ENCODE assay signal across 21 mouse cellular contexts in the genomic region with DNA sequence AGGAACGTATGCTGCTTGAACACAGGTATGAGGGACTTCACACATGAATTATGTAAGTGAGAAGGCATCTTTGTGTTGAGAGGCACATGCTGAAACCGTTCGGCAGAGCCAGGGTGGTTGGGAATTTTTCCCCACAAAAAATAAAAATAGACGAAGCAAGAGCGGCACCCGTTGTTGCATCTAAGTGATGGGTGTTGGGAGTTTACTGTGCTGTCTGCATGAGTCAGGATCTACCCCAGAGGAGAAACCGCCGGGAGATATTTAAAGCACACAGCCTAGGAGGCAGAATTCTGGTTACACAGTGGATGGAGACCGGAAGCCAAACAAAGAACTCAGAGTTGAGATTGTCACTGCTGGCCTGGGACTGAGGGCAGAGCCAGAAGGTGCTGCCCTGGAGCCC. TPM values are rescaled to one million over a fixed set of nuclear protein-coding genes. Genes with fewer than 3 reads are reported as not detected.
DNase-seq lines count a peak whose midpoint lies in the region; ATAC-seq and TF ChIP-seq lines count a peak whose summit lies in the region.
"Had no signal": no experiment of that assay in that cellular context is flagged by ENCODE, and none has a peak within 500 bp of the region (broad histone marks: within the 10 kb centered on the region; RNA-seq: fewer than 3 reads in every experiment).

No protein-coding gene starts in this region.

- no peak overlapping the region for H3K4me3 ChIP-seq in olfactory bulb, adult 2 months (ENCODE audit: insufficient read depth, low read depth, low read length)
- no peak overlapping the region for H3K4me3 ChIP-seq in liver, embryonic 12.5 days
- H3K4me3 ChIP-seq: forebrain, embryonic 15.5 days; heart, embryonic 10.5 days had no signal

- ATAC-seq in liver, embryonic 12.5 days = no peak
- ATAC-seq: activated CD4-positive, CD25-positive, alpha-beta regulatory T cell, adult 4 months; forebrain, embryonic 15.5 days; intestine, postnatal 0 days; midbrain, embryonic 16.5 days; Patski had no signal

- TF ChIP-seq CTCF in olfactory bulb, adult 2 months (IDR thresholded peaks at IDR 0.05; ENCODE audit: insufficient read depth, low read depth, low read length) = no peak

- 27% methylated on average over 9 of the region's 9 CpGs for WGBS in olfactory bulb, adult 2 months
- 71% methylated on average over 9 of the region's 9 CpGs for WGBS in liver, embryonic 12.5 days (ENCODE audit: insufficient replicate concordance)

- no peak for TF ChIP-seq POLR2A in olfactory bulb, adult 2 months (IDR thresholded peaks at IDR 0.05; ENCODE audit: insufficient read depth, low read depth, low read length)

- peaks cover 30% of the 10 kb centered on the region for H3K4me1 ChIP-seq in olfactory bulb, adult 2 months (ENCODE audit: control insufficient read depth, insufficient read depth, low read length)
- H3K4me1 ChIP-seq in liver, embryonic 12.5 days = no peaks in the 10 kb centered on the region

- no peak overlapping the region for H3K9ac ChIP-seq in liver, embryonic 12.5 days
- H3K9ac ChIP-seq: forebrain, embryonic 15.5 days; hindbrain, embryonic 14.5 days had no signal

- H3K27ac ChIP-seq in olfactory bulb, adult 2 months (ENCODE audit: insufficient read depth, low read depth, low read length) = peak overlapping the region; percentile 91
- H3K27ac ChIP-seq in liver, embryonic 12.5 days = no peak overlapping the region
- H3K27ac ChIP-seq: forebrain, embryonic 15.5 days; heart, embryonic 10.5 days; hindbrain, embryonic 14.5 days had no signal

- no peak overlapping the region for H3K4me2 ChIP-seq in liver, embryonic 12.5 days
- H3K4me2 ChIP-seq: forebrain, embryonic 15.5 days; hindbrain, embryonic 14.5 days had no signal

- DNase-seq in heart, adult 11 months = peak; percentile 66
- no peak for DNase-seq in heart, postnatal 4 days
- peak; percentile 13 for DNase-seq in lung, postnatal 36 days
- no peak for DNase-seq in lung, postnatal 25 days (ENCODE audit: low spot score)
- peak; percentile 57 to 79 for DNase-seq in frontal cortex, postnatal 36 days (ENCODE audit: low spot score in 2 of 2)
- DNase-seq in c-Kit-positive CD71-positive TER-119-positive erythroid progenitor cells, embryonic 14.5 days (ENCODE audit: low spot score) = no peak
- DNase-seq: adrenal gland, postnatal 36 days; embryo, embryonic 11 days; gastrocnemius, postnatal 36 days; heart, postnatal 10 days; lung, adult 2 months; thymus, postnatal 36 days had no signal

- H3K9me3 ChIP-seq in liver, embryonic 12.5 days (replicated peaks) = no peaks in the 10 kb centered on the region
- H3K9me3 ChIP-seq: forebrain, embryonic 15.5 days; heart, embryonic 10.5 days had no signal

- no peaks in the 10 kb centered on the region for H3K27me3 ChIP-seq in liver, embryonic 12.5 days (replicated peaks)
- H3K27me3 ChIP-seq: forebrain, embryonic 15.5 days; Patski had no signal

- H3K36me3 ChIP-seq in liver, embryonic 12.5 days = no peaks in the 10 kb centered on the region
- H3K36me3 ChIP-seq: forebrain, embryonic 15.5 days; heart, embryonic 10.5 days had no signal

RNA-seq across cellular contexts. Expression of a gene that starts 21.9 kb away (rescaled TPM):
- total RNA-seq in heart, postnatal 4 days (2021) = 1 to 10 TPM; 7.3 to 8.3 TPM
- polyA plus RNA-seq in olfactory bulb, adult 2 months (2012; ENCODE audit: insufficient read depth, insufficient read length, low replicate concordance, missing spikeins) = not detected in 2 replicates
- polyA plus RNA-seq in liver, embryonic 12.5 days (2016; fragmentation: Nextera tagmentation; extraction: Ambion mirVana) = 4.8 and 5.4 TPM in 2 replicates

RNA-seq across cellular contexts. Expression of a gene that starts 53.7 kb away (rescaled TPM):
- 10 to 100 TPM; 25.3 to 26.9 TPM for total RNA-seq in heart, postnatal 4 days (2021)
- polyA plus RNA-seq in olfactory bulb, adult 2 months (2012; ENCODE audit: insufficient read depth, insufficient read length, low replicate concordance, missing spikeins) = 271 TPM in 1 of 2 replicates, not detected in the other
- 4.1 and 5.0 TPM in 2 replicates for polyA plus RNA-seq in liver, embryonic 12.5 days (2016; fragmentation: Nextera tagmentation; extraction: Ambion mirVana)

Comparison
In these comparisons a context has a peak if more than half of its experiments do, and no peak if none do; other contexts are left out.
1. DNase-seq: peak in heart, adult 11 months (single experiment), lung, postnatal 36 days (single experiment) and frontal cortex, postnatal 36 days (2 of 2); none in heart, postnatal 4 days (single experiment), lung, postnatal 25 days (single experiment) and c-Kit-positive CD71-positive TER-119-positive erythroid progenitor cells, embryonic 14.5 days (single experiment).